Mouse (Mus musculus): Measurements from ENCODE around the gene Chrnb1.

GRCm38 (mm10) chr11:69758090-69758456, 37.7 kb downstream of the Chrnb1 start:
- TF ChIP-seq CTCF (IDR thresholded peaks at IDR 0.05; ENCODE audit: low read depth) (0 out of 2 replicates have a peak, but pooled peaks have one; percentile 0), EP300 (optimal IDR thresholded peaks at IDR 0.05) (no peak)

All from stomach, postnatal 0 days (tissue).